Mouse (Mus musculus) kidney, adult 2 months (tissue): ENCODE results near the gene Slc25a1. TPM values are rescaled to one million over a fixed set of nuclear protein-coding genes. Genes with fewer than 3 reads are reported as not detected.

ENCODE experiments used
- DNase-seq: peaks from one replicate; pipeline ENCODE4 v3.0.0; 2021
- H3K27ac ChIP-seq: fragments of 200-500 bp; 2 replicates; pipeline ENCODE4 v1.5.1; 2012; ENCODE audit warnings: low read depth, low read length, control low read depth, inconsistent platforms; ENCODE audit not compliant: insufficient read depth
- H3K27me3 ChIP-seq: fragments of 200-500 bp; replicated peaks from 2 replicates; pipeline ENCODE4 v1.6.1; 2012; ENCODE audit warnings: mild to moderate bottlenecking, moderate library complexity, low read length, inconsistent platforms; ENCODE audit not compliant: control insufficient read depth, insufficient read depth
- H3K36me3 ChIP-seq: fragments of 200-500 bp; 2 replicates; pipeline ENCODE4 v1.6.1; 2012; ENCODE audit warnings: mild to moderate bottlenecking, moderate library complexity, low read length, inconsistent platforms; ENCODE audit not compliant: control insufficient read depth, insufficient read depth
- H3K4me1 ChIP-seq: fragments of 200-500 bp; 2 replicates; pipeline ENCODE4 v1.6.1; 2011; ENCODE audit warnings: low read length; ENCODE audit not compliant: control insufficient read depth, insufficient read depth
- H3K4me3 ChIP-seq: fragments of 200-500 bp; 2 replicates; pipeline ENCODE4 v1.5.1; 2011; ENCODE audit warnings: mild to moderate bottlenecking, low read depth, low read length, control low read depth; ENCODE audit not compliant: insufficient read depth
- CTCF ChIP-seq: fragments of 200-500 bp; conservative IDR thresholded peaks from 2 replicates; pipeline ENCODE4 v1.5.1; 2011; ENCODE audit warnings: low read depth, mild to moderate bottlenecking, control low read depth, low read length, moderate library complexity, mixed read lengths; ENCODE audit not compliant: insufficient read depth, insufficient read length
- POLR2A ChIP-seq: fragments of 200-500 bp; IDR thresholded peaks from one replicate; pipeline ENCODE4 v1.6.1; 2011; ENCODE audit warnings: low read depth, low read length, control low read depth
- WGBS: fragments of 180-500 bp; shearing (Covaris S2); methylation state at CpG from one replicate; pipeline ENCODE4 v1.1.7; 2018; 5-methylcytosine and 5-hydroxymethylcytosine counted together
- polyA plus RNA-seq: library from polyadenylated mRNA; depleted of rRNA; stranded (reverse); fragments of >200 nt; gene quantifications from 2 replicates; pipeline ENCODE4 v1.2.3, GENCODE M21; 2012

Slc25a1 gene
- polyA plus RNA-seq, 1 experiment = 300 TPM

DNA sequence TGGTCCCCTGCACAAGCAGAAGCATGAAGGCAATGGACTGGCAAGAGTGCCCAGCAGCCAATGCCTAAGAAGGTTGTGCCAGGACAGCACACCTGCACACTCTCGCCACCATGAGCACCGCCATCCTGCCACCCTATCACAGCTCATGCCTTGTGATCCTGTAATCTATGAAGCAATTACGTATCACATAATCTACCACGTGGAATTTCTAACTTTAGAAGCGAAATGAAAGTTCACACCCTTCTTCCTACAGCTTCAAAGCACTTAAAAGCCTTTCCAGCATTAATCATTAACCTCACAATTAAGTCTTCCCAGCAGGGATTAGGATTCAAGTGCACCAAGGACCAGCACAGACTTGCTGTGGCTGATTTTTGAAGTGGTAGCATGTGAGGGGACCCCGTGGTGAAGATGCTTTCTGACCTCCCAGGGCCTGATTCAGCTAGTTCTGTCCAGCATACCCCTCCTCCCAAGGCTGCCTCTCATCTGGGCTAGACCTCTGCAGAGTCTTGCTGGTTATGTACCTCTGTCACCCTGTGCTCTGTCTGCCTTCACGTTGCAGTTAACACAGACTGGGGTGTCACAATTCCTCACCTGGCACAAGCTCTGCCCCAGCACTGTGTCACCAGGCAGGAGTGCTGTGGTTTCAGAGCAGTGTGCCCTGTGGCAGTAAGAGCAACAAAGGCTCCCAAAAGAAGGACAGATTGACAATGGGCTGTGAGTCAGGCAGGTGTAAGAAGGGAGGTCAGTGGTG, 17.2 kb upstream of the Slc25a1 start:
- no peak for TF ChIP-seq POLR2A
- TF ChIP-seq CTCF = no peak
- peak; percentile 50 for DNase-seq
- 19% methylated on average over 7 of the region's 7 CpGs for WGBS

DNA sequence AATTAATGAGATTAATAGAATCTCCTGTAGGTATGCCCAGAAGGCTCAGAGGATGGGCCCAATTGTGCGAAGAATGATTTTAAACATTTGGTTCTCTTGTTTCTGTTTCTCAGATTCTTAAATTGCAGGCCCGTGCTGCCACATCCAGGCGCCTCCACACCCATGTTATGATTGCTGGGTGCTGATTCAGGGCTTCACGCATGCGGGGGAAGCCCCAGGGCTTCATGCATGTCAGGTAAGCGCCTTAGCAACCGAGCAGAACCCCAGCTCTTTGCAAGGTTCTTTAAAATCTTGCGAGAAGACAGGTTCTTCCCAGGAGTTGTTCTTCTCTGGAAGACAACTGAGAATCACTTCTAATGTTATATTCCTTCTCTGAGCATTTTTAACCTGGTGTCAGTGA, 15.4 kb upstream of the Slc25a1 start:
- H3K27me3 ChIP-seq = no peaks in the 10 kb centered on the region
- no peak overlapping the region for H3K4me3 ChIP-seq
- H3K27ac ChIP-seq = no peak overlapping the region
- no peaks in the 10 kb centered on the region for H3K36me3 ChIP-seq
- peaks cover 4% of the 10 kb centered on the region; the same call in 1 of the 2 replicates for H3K4me1 ChIP-seq
- no peak for TF ChIP-seq CTCF
- TF ChIP-seq POLR2A = no peak
- WGBS = 77% methylated on average over 8 of the region's 8 CpGs
- no peak for DNase-seq

More for the DNA sequence above, 17.2 kb upstream of the Slc25a1 start:
- no peaks in the 10 kb centered on the region for H3K27me3 ChIP-seq
- no peaks in the 10 kb centered on the region for H3K36me3 ChIP-seq
- H3K27ac ChIP-seq = no peak overlapping the region; the same call in 1 of the 2 replicates
- H3K4me3 ChIP-seq = 0 out of 2 replicates have a peak overlapping the region, but pooled peaks have one; percentile 5
- peaks cover 4% of the 10 kb centered on the region; the same call in 1 of the 2 replicates for H3K4me1 ChIP-seq

DNA sequence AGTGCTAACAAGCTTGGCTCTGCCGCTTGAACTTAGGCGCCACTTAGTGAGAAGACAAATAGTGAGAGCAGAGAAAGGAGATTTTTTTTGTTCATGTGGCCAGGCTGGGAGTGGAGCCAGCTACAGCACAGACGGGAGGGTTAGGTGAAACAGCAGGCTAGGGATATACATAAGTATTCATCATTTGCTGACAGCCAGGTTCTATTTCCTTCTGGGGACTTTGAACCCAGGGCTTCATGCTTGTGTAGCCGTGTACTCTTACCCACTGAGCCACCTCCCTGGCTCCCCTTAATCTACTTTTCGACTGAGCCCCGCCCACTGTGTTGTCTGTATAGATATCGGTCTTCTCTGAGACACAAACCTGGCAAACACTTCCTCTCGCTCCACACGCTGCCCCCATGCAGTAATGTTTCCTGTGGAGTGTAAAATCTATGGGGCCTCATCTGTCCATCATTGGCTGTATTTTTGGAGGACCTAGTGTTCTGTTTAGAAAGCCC, 11.3 kb upstream of the Slc25a1 start:
- DNase-seq = no peak
- no peak for TF ChIP-seq CTCF
- H3K27me3 ChIP-seq = no peaks in the 10 kb centered on the region
- no peak overlapping the region for H3K27ac ChIP-seq
- H3K36me3 ChIP-seq = no peaks in the 10 kb centered on the region
- 36% methylated on average over 9 of the region's 9 CpGs for WGBS
- H3K4me3 ChIP-seq = no peak overlapping the region
- H3K4me1 ChIP-seq = no peaks in the 10 kb centered on the region

DNA sequence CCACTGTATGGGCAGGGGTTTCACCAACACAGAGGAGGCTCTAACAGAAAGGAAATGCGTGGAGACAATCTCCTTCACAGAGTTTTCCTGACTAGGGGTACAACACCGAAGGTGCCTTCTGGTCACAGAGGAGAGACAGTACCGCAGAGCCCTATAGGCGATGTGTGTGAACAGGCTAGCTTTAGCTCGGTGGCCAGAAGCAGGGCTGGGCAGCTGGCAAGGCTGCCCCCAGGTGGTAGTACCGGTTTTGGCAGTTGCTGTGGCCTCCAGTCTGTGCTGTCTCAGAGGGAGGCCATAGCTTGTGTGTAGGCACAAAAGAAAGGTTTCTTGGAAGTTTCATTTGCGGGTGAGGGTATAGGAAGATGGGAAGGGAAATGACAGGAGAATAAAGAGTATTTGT, 10.8 kb upstream of the Slc25a1 start:
- H3K4me3 ChIP-seq = no peak overlapping the region
- no peaks in the 10 kb centered on the region for H3K4me1 ChIP-seq
- TF ChIP-seq CTCF (peak; percentile 91), POLR2A (no peak)
- WGBS = 9% methylated on average over 7 of the region's 7 CpGs
- H3K27ac ChIP-seq = no peak overlapping the region
- no peaks in the 10 kb centered on the region for H3K36me3 ChIP-seq
- no peaks in the 10 kb centered on the region for H3K27me3 ChIP-seq
- peak; percentile 80 for DNase-seq

- WGBS = 74% methylated on average over 7 of the region's 7 CpGs
- H3K36me3 ChIP-seq = no peaks in the 10 kb centered on the region
- H3K27me3 ChIP-seq = no peaks in the 10 kb centered on the region
- H3K27ac ChIP-seq = no peak overlapping the region
- H3K4me1 ChIP-seq = no peaks in the 10 kb centered on the region
- DNase-seq = no peak
- TF ChIP-seq CTCF = no peak
- TF ChIP-seq POLR2A = no peak
- no peak overlapping the region for H3K4me3 ChIP-seq
These were observed 10.2 kb upstream of the Slc25a1 start for GRCm38 (mm10) chr16:17938187-17938586.

DNA sequence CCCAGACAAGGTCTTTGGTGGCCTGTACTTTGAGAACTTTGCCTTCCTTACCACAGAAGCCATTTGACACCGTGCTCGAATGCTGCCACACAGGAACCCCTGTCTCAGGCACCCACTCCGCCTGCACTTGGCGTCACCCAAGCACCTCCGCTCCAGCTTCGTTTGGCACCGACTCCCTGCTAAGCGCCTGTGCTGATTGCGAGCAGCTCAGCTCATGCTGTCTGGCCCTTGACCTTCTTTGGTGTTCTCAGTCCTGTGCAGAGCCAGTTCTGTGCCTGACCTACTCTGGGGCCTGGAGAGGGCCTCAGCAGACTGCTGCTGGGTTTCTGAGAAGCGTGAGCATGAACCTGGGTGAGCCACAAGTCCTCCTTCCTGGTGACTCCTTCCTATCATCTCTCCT, 8.8 kb upstream of the Slc25a1 start:
- H3K27me3 ChIP-seq = no peaks in the 10 kb centered on the region
- no peak overlapping the region for H3K4me3 ChIP-seq
- no peaks in the 10 kb centered on the region for H3K4me1 ChIP-seq
- H3K27ac ChIP-seq = no peak overlapping the region
- TF ChIP-seq POLR2A = no peak
- TF ChIP-seq CTCF = no peak
- H3K36me3 ChIP-seq = no peaks in the 10 kb centered on the region
- no peak for DNase-seq
- WGBS = 86% methylated on average over 10 of the region's 10 CpGs

GRCm38 (mm10) chr16:17934445-17934910, 6.5 kb upstream of the Slc25a1 start:
- DNase-seq = no peak
- Histone ChIP-seq H3K27ac (no peak overlapping the region), H3K4me1 (no peaks in the 10 kb centered on the region), H3K4me3 (no peak overlapping the region), H3K27me3 (no peaks in the 10 kb centered on the region), H3K36me3 (no peaks in the 10 kb centered on the region)
- TF ChIP-seq POLR2A (no peak), CTCF (no peak)
- 52% methylated on average over 3 of the region's 3 CpGs for WGBS
